Mouse (Mus musculus): ENCODE data around the gene Rgl1. TPM values are rescaled to one million over a fixed set of nuclear protein-coding genes. Genes with fewer than 3 reads are reported as not detected.

Gene Rgl1
- polyA plus RNA-seq, 2 experiments from 2014 or later, result 0.07 to 0.37 TPM

DNA sequence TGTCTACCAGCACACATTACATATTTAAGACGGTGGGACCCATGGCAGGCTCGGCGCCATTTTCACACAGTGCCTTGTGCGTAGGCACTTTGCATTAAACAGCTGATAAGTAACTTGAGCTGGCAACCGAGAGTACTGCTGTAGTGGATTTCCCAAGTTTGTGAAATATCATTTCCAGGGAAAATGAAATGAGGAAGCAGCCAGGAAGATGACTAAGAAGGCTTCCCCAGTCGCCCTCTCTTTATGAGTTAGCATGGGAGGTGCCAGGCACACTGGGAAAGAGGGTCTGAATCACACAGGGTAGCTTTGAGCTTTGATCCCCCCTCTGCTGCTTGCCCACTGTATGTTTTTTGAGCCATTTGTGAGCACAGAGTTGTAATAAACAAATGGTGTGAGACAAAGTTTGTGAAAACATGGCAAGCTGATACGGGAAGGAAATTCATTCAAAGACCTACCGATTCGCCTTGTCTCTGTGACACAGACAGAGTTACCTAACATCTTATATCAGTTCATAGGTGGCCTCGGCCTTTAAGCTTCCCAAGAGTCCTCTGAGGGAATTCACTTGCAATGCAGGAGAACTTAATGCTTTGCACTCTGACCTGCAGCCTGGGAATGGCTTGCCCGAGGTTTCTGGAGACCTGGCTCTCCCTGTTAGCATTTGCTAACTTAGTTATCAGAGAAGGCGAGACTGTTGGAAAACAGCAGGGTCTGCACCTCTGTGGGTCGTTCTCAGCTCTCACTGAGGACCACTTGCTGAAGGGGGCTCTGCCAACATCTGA, 184.8 kb downstream of the Rgl1 start:
- no peak for ATAC-seq

DNA sequence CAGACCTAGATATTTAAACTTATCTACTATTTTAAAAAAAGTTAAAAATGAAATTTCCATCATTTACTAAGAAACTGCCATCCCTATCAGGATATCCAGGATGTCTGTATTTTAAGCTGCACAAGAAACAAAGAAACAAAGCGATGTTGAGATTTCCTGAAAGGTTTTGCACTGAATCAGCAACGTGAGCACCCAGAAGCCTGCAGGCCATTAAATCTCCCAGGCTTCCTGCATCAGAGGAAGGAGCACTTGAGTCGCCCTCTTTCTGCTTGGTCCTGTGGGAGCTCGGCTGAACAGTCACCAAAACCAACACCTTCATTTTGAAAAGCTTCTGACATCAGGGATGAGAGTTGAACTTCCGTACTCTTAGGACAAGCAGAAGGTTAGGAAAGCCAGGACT, 187.2 kb downstream of the Rgl1 start:
- ATAC-seq, result no peak

DNA sequence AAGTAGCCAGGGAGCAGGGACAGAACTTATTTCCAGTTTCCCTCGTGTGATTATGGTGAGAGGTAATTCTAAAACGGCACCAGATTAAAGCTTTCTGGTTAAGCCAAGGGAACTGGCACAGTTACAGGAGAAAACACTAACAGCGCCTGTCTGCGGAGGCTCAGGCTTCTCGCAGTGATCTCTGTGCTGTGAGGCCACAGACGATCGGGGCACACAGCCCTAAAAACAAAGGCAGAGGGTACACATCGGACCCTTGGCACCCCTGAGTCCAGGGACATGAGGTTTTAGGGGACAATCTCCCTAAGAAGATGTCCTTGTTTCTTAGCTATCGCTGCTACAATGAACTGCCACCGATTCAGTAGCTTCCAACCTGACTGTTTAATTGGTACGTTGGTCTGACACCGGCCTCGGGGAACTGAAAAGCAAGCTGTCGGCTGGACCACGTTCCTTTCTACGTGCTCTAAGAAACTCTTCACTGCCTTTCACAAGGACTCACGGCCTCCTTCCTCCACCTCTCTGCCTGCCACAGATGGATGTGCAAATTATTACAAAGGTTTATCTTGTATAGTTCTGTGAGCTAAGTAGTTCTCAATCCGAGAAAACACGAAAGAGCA, 187.9 kb downstream of the Rgl1 start:
- ATAC-seq, result no peak

DNA sequence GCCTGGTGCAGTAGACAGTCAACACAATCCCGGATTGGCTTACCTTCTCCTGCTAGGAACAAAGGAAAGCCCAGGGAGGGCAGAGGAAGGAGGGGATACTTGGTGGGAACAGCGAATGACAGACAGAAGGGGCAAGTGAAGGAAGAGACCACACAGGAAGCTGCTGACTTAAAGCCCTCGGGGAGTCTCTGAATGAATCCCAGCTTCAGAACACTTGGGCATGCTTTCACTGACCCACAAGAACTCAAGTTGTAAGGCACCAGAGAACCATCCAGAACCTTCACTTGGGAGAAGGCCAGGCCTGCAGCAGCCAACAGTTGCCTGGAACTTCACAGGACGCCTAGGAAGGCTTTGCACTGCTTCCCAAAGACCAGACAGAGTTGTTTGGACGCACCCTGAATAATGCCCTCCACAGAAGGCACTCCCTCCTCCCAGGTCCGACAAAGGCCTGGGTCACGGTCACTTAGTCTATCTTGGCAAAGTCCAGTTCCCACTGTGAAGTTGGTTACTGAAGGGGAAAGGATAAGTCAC, 189.5 kb downstream of the Rgl1 start:
- no peak for ATAC-seq

DNA sequence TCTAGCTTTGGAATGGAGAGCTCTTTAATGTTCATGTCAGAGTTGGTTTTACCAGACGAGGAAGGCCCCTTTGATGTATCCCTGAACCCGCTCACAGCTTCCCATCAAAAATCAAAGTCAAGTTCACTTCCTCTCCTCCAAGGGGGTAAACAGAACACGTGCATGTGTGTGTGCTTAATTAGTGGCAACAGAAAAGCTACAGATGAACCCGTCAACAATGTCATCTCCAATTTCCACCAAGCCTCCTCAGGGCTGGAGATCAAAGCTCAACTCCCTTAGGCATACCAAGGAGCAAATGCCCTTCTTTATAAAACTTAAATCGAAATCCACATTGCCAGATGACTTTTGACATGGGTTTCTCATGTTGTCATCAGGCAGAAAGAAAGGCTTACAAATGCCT, 191.1 kb downstream of the Rgl1 start:
- no peak for ATAC-seq

DNA sequence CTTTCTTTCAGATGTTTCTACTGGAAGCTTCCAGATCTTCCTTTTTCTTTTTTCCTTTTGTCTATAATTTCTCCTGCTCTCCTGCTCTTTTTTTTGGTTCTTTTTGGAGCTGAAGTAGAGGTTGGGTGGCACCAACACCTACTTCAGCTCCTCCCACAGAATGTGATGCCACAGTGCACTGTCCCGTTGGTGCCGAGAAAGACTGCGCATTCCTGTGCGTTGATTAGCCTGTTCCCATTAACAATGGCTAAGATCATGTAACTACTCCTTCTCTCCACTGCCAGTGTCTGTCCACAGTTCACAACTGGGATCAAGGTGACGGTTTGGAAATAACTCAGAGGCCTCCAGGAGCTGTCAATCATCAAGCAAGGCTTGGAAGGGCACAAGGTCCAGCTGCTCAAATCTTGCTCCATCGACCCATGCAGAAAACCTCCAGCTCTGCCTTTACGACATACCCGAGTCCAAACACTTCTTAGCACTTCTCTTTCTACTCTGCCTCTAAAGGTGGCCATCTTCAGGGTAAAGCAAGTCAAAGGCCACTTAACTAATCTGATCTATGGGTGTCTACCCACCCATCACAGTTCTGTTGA, 192.6 kb downstream of the Rgl1 start:
- ATAC-seq, result no peak

DNA sequence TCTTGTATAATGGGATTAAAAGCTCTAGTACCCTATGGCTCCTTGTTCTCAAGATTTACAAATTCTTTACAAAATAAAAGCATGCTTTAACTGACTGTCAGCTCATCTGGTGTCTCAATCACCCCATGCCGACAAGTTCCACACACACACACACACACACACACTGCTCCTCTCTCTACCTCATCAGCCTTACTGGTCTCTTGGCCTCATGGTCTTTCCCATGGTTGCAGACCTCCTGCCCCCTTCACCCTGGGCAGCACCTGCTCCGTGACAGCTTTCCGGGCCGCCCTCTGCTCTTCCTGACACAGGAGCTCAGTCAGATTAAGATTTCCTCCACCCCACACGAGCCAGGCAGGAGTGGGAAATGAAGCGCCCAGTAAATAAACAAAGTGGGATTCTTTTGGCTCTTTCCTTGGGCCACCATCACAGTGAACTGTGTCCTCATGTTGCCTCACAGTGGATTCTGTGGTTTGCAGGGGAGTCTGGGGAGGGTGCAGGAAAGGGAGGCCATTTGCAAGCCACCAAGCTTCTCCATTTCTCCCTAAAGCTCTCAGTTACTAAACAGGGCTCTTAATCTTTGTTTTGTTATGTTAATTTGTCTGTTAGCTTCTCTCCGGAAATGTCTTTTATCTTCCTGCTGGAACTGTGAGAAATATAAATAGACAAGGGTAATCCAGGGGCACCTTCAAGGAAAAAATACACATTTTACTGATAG, 193.2 kb downstream of the Rgl1 start:
- no peak for ATAC-seq

DNA sequence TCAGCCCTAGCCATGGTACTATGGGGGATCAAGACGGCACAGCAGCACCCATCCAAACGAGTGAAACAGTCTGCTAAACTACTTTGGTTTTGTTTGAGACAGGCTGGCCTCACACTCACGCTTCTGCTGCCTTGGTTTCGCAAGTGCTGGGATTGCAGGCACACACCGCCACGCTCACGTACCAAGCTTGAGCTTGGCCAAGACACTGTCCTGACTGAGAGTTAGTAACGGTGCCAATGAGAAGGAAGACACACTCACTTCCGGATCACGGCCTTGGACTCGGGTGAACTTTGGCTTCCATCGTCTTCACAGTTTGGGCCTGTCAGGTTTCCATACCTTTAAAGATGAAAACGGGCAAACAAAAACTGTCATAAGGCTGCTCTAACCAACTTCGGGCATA, 194.8 kb downstream of the Rgl1 start:
- ATAC-seq, result no peak

DNA sequence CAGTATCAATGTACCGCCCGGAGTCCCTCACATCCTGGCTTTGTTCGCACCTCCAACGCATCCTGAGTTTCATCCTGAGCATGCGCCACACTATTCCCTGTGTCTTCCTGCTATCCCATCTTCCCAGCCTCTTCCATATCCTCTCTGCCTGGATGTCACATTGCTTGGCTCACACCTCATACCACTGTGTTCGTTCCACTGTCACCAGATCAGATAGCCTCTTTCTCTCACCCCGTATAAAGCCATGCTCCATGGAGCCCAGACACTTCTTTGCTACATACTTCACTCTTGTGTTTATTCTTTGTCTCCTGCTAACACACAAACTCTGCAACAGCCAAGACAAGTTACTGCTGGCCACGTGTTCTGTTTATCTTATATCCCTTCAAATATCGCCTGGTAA, 195.5 kb downstream of the Rgl1 start:
- ATAC-seq, result no peak

DNA sequence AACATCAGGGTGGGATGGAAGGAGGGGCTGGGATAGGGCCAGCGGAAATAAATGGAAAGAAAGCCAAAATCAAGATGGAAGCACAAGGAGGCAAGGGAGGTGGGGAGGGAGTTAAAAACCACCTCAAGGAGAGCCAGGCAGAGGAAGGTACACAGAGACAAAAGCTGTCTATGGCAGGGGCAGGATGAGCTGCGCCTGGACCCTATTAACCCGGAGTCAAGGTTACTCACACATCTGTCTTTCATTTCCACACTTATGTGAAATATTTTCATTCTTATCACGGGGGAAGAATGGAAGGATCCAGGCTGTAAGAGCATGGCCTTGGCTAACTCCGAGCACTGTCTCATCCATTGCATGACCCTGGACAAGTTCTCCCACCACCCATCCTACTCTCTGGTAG, 202.9 kb downstream of the Rgl1 start:
- no peak for ATAC-seq

DNA sequence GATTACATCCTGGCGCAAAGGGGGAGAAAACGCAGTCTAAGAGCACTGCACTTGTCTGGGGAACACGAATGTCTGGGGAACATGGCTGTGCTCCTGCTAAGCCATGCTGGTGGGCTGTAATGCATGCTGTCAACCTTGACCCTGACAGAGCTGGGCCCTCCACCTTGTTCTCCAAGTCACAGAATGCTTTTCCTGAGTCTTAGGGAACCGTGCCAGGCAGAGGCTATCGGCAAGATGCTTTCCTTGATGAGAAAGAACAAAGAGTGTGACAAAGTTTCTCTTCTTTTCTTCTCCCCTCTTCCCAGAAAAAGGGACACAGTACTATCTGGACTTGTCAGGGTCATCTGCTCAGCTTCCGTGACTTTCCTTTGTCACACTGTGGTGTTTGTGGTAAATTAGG, 203.3 kb downstream of the Rgl1 start:
- ATAC-seq, result no peak

DNA sequence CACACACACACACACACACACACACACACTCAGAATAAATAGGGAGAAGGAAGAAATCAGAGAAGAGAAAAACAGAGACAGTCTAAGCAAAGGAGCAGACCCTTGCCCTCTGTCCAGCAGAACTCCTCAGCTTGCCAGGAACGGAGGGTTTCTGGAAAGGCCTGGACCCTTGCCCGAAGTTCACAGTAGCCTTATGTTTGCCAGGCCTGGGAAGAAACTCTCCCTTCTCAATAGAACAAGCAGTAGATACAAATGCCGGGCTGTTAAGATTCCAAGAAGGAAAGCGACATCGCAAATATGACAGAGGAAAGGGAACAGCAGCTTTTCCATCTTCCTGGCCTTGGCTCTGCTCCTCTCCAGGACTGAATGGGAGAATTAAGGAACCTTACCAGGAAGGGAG, 205.7 kb downstream of the Rgl1 start:
- ATAC-seq, result no peak

DNA sequence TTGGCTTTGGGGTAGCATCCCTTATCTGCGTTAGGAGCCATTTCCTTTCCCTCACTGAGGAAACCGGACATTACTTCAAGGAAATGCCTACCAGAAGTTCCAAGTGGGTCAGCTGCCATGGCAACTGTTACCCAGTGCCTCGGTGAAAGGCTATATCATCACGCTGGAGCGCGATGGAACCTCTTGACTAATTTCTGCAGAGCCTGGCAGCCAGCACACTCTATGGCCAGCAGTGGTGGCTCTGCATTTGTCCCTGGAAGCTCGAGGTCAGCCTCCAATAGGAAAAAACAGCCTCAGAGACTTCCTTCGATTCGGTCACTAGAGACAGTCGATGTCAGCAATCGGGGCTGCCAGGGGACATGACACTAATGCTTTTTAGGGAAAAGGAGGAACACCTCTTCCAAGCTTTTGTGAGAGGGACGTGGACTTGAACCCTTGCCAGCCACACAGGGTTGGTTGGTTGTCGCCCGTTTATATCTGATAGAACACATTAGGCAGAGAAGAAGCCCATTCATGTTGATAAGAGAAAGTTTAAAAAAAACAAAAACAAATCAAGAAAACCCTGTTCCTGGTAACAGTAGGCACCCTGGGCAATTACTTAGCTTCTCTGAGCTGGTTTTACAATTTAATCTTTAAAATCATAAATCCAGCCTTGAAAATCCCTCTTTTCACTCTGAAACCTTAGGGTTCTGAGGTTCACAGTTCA, 209.4 kb downstream of the Rgl1 start:
- ATAC-seq, result no peak

DNA sequence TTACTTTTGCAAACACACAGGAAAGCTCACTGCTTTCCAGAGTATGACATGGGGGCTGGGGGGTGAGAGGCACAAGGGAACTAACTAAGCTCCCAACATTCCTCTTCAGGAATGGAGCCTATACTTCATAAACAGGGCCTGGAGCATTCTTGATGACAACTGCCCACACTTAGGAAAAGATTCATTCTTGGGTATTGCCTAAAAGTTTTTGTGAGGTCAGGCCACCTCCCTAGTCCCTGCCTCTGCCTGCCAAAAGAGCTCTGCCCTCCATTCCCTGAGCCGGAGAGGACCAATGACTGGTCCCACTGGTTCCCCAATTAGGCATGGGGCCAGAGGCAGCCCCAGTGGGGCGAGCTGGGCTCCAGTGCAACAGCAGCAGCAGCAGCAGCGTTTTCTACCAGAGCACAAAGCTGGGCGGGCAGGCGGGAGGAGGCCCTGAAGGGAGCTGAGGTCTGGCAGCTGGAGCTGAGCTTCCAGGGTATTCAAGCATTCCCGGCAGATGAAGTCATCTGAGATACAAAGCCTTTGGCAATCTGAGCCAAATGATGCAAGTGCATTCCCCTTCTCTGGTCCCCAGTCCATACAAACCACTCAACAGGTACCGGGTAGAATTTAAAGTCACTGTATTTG, 210.1 kb downstream of the Rgl1 start:
- ATAC-seq, result no peak

DNA sequence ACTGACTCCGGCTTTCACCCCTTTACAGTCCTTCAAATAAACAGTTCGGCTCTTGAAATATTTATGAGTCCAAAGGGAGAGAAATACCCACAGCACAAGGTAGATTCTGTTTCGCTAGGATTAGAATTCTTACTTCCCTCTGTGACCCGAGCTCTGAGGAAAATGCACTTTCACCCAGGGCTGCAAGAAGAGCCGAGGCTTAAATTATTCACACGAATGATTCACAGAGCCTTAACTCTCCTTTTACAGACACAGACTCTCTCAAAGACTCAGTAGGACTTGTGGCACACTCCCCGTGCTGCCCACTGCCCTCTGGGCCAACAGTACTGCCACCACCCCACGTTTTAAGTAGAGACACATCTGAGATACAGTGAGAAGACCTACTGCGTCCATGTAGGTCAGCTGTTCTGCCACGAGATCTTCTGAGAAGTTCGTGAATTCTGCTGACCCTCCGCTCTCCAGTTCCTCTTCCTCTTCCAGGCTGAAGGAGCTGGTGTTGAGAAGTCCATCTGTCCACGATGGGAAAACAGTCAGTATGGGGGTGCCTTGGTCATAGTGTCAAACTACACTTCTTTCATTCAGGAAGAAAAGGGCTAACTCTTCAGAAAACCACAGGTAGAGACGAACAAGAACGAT, 212.1 kb downstream of the Rgl1 start:
- no peak for ATAC-seq

DNA sequence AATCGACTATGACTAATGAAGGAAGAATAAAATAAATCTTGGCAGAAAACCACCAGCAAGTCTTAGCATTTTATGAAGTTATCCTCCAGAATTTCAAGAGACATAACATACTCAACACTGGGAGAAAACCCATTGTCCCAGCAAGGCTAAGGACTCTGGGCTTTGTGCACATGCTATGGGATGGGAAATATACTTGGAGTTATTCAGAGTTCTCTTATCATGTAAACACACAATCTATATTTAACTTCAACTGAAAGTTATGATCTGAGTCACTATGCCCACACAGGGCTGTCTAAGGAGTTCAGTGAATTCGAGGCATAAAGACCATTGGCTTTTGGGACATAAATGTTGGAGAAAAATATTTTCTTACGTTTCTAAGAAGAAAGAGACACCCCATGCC, 215.2 kb downstream of the Rgl1 start:
- no peak for ATAC-seq

DNA sequence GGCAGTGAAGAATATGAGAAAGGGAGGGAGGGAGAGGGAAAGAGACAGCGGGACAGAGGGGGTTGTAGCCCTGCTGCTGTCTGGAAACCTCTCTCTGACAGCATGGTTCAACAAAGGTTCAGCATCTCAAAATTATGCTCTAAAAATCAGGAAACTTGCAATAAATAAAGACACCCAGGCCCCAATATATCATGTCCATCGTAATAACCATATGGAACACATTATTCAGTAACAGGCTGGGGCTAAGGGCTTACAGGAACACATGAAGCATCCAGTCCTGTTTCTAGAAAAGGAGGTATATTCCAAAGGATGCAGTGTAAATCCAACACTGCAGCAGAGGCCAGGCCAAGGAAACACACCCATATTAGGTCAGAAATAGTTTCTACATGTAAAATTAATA, 215.6 kb downstream of the Rgl1 start:
- no peak for ATAC-seq

DNA sequence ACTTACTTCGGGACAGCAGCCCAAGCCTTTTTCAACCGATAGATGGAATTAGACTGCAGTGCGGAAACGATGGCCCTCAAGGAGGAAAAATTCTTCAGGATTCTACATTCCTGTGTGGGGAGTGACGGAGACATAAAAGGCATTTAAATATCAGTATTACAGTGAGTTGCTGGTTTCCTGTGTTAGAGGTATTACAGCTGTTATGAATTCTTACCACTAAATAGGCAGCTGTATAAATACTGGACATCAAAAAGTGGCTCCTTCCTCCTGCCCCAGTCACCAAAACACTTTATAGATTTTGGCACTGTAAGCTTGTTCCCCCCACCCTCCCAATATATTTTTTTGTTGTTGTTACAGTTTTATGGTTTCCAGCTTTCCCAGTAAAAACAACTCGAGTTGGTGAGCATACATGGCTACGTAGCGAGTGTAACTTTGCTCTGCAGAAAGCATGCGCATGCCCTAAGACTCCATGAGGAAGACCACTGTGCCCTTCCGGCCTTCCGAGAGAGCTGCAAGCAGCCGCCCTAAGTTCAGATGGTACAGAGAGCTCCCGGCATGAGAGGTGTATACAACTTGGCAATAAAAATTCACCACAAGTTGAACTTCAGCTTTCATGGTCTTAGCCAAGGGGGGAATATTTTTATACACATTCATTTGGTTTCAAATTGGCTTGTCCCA, 217.0 kb downstream of the Rgl1 start:
- no peak for ATAC-seq

DNA sequence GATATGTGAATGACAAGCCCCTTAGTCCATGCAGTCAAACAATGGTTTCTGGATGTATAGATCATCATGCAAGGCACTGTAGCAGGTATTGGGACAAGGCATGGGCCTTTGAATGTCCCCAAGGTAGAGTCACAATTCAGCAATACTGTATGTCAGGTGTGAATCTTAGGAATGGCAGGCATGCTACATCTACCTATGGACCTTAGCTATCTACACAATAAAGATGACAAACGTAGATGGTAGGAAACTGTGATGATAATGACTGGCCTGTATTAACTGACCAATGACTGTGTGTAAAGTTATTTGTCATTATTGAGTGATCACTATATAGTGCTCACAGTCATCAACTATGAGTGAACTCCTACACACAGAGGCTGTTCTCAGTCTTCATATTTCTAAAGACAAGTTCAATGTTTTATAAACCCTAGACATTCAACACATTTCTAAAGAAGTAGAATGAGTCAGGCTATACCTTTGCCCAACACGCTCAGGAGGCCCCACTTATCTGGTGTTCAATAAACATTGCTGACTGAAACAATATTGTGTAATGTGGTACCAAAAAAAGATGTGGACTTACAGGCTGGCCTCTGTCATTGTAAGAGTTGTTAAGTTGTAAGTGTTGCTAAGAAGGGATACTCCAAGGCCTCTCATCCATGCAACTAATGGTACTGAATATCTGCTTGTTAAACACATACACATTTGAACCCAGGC, 222.5 kb downstream of the Rgl1 start:
- no peak for ATAC-seq

DNA sequence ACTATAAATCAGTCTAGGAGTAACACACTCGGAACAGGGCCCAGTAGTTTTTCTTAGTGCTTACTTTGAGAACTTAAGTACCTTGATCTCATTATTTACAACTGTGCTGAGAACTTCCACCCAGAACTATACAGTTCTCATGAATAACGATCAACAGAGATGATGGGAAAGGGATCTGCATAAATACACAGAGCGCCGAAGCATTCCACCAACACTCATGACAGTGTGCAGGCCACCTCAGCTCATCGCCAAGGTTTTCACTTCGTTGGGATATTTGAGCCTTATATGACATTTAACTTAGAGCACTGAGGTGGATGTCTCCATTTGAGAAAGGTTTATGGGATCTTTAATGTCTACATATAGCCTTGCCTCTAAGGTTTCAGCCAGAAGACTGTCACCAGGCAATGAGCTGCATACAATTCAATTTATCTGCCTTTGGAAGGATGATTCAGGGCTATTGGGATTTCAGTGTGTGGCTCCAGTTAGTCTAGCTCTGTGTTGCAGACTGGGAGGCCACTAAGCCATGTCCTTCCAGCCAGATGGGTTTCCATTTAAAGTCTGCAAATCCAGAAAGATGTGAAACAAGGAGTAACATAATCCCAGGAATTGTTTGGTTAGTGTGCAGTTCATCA, 223.3 kb downstream of the Rgl1 start:
- no peak for ATAC-seq
